Mouse (Mus musculus): ENCODE data around the gene Cacna1c. TPM values are rescaled to one million over a fixed set of nuclear protein-coding genes. Genes with fewer than 3 reads are reported as not detected.

Cacna1c gene
- total RNA-seq, 2 experiments from 2014 or later: 3.6 to 4.9 TPM

- intact Hi-C loops (cut with DNase I; ENCODE audit: low total_unique reads): no loop called here
- DNase-seq: no peak
These were observed 384.2 kb downstream of the Cacna1c start for GRCm38 (mm10) chr6:118812007-118812406.

- DNase-seq: no peak
- intact Hi-C loops (cut with DNase I; ENCODE audit: low total_unique reads): no loop called here
These were observed 385.4 kb downstream of the Cacna1c start for GRCm38 (mm10) chr6:118810834-118811233.

GRCm38 (mm10) chr6:118805139-118805538 lies 391.1 kb downstream of the Cacna1c start:
- intact Hi-C loops (cut with DNase I; ENCODE audit: low total_unique reads): no loop called here
- no peak for DNase-seq

GRCm38 (mm10) chr6:118802286-118802685 lies 393.9 kb downstream of the Cacna1c start:
- intact Hi-C loops (cut with DNase I; ENCODE audit: low total_unique reads): no loop called here
- DNase-seq: no peak

GRCm38 (mm10) chr6:118796393-118796792 lies 399.8 kb downstream of the Cacna1c start:
- no peak for DNase-seq
- intact Hi-C loops (cut with DNase I; ENCODE audit: low total_unique reads): no loop called here

- no peak for DNase-seq
- intact Hi-C loops (cut with DNase I; ENCODE audit: low total_unique reads): no loop called here
These were observed 400.5 kb downstream of the Cacna1c start for GRCm38 (mm10) chr6:118795716-118796115.

GRCm38 (mm10) chr6:118791921-118792368 lies 404.3 kb downstream of the Cacna1c start:
- intact Hi-C loops (cut with DNase I; ENCODE audit: low total_unique reads): no loop called here
- DNase-seq: peak; percentile 23

GRCm38 (mm10) chr6:118787933-118788332 lies 408.3 kb downstream of the Cacna1c start:
- intact Hi-C loops (cut with DNase I; ENCODE audit: low total_unique reads): no loop called here
- no peak for DNase-seq

- no peak for DNase-seq
- intact Hi-C loops (cut with DNase I; ENCODE audit: low total_unique reads): no loop called here
These were observed 415.9 kb downstream of the Cacna1c start for GRCm38 (mm10) chr6:118780280-118780679.

- intact Hi-C loops (cut with DNase I; ENCODE audit: low total_unique reads): no loop called here
These were observed 417.0 kb downstream of the Cacna1c start for GRCm38 (mm10) chr6:118779201-118779600.

GRCm38 (mm10) chr6:118777457-118777856 lies 418.8 kb downstream of the Cacna1c start:
- intact Hi-C loops (cut with DNase I; ENCODE audit: low total_unique reads): no loop called here
- DNase-seq: no peak

More at GRCm38 (mm10) chr6:118779201-118779600, 417.0 kb downstream of the Cacna1c start:
- no peak for DNase-seq

- intact Hi-C loops (cut with DNase I; ENCODE audit: low total_unique reads): no loop called here
- DNase-seq: no peak
These were observed 419.8 kb downstream of the Cacna1c start for GRCm38 (mm10) chr6:118776459-118776858.

- intact Hi-C loops (cut with DNase I; ENCODE audit: low total_unique reads): no loop called here
- DNase-seq: no peak
These were observed 423.6 kb downstream of the Cacna1c start for GRCm38 (mm10) chr6:118772581-118772980.

- no peak for DNase-seq
- intact Hi-C loops (cut with DNase I; ENCODE audit: low total_unique reads): no loop called here
These were observed 425.1 kb downstream of the Cacna1c start for GRCm38 (mm10) chr6:118771121-118771520.

- intact Hi-C loops (cut with DNase I; ENCODE audit: low total_unique reads): no loop called here
- no peak for DNase-seq
These were observed 425.8 kb downstream of the Cacna1c start for GRCm38 (mm10) chr6:118770396-118770795.

GRCm38 (mm10) chr6:118769792-118770191 lies 426.4 kb downstream of the Cacna1c start:
- no peak for DNase-seq
- intact Hi-C loops (cut with DNase I; ENCODE audit: low total_unique reads): no loop called here

- DNase-seq: no peak
- intact Hi-C loops (cut with DNase I; ENCODE audit: low total_unique reads): no loop called here
These were observed 428.5 kb downstream of the Cacna1c start for GRCm38 (mm10) chr6:118767698-118768097.

GRCm38 (mm10) chr6:118765261-118765660 lies 431.0 kb downstream of the Cacna1c start:
- no peak for DNase-seq
- intact Hi-C loops (cut with DNase I; ENCODE audit: low total_unique reads): no loop called here

GRCm38 (mm10) chr6:118759015-118759414 lies 437.2 kb downstream of the Cacna1c start:
- DNase-seq: no peak
- intact Hi-C loops (cut with DNase I; ENCODE audit: low total_unique reads): no loop called here

GRCm38 (mm10) chr6:118758290-118758907 lies 437.8 kb downstream of the Cacna1c start:
- intact Hi-C loops (cut with DNase I; ENCODE audit: low total_unique reads): no loop called here
- no peak for DNase-seq

GRCm38 (mm10) chr6:118757533-118758289 lies 438.5 kb downstream of the Cacna1c start:
- no peak for DNase-seq
- intact Hi-C loops (cut with DNase I; ENCODE audit: low total_unique reads): no loop called here

Measured in gastrocnemius, postnatal 14 days (tissue).